Mouse (Mus musculus) spleen, adult 2 months (tissue): ENCODE measurements at regions not wholly inside any gene's neighbourhood (a gene's known extent, or its start where the extent isn't known, plus 50 kb on each side); places are given as distances from the start of the nearest gene placed in this dataset.

Experiments
- CTCF ChIP-seq: fragments of 200-500 bp; IDR thresholded peaks from 2 replicates; pipeline ENCODE4 v1.5.1; 2011; ENCODE audit warnings: mild to moderate bottlenecking, inconsistent platforms; ENCODE audit not compliant: insufficient read depth, insufficient read length, insufficient replicate concordance; ENCODE audit errors: extremely low read depth
- POLR2A ChIP-seq: fragments of 200-500 bp; IDR thresholded peaks from 2 replicates; pipeline ENCODE4 v1.6.1; 2011; ENCODE audit warnings: low read depth, low read length, inconsistent platforms

DNA sequence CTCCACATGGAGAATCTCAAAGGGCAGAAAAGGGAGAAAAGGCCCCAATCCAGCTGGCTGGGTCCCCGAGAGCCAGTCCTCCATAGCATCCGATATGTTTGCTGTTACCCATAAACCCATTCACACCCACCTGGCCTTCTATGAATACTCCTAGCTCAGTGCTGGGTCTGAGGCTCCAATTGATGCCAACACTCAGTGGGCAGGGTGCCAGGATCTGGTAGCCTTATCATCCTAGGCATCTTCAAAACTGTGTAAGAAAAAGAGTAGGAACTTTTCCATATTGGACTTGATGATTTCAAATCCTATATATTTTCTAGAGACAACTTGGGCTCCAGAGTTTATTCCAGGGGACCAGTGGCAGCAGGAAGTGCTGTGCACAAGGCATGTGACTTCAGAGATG, 462.0 kb upstream of the Arid1b start:
- no peak for TF ChIP-seq CTCF
- no peak for TF ChIP-seq POLR2A
